Mouse (Mus musculus) lung, adult 2 months (tissue): ENCODE measurements around the gene Chst15. TPM values are rescaled to one million over a fixed set of nuclear protein-coding genes. Genes with fewer than 3 reads are reported as not detected.
A peak's percentile ranks its signal among the peaks of the same experiment; 100 is the strongest.

Source experiments
- DNase-seq: peaks from one replicate; pipeline ENCODE4 v3.0.0; 2022
- H3K4me1 ChIP-seq: fragments of 200-500 bp; 2 replicates; pipeline ENCODE4 v1.6.1; 2011; ENCODE audit warnings: low read length; ENCODE audit not compliant: control insufficient read depth, insufficient read depth
- H3K4me3 ChIP-seq: fragments of 200-500 bp; replicated peaks from 2 replicates; pipeline ENCODE3; 2011; ENCODE audit warnings: low read depth, mild to moderate bottlenecking, control low read depth, low read length; ENCODE audit errors: extremely low read depth
- CTCF ChIP-seq: fragments of 200-500 bp; IDR thresholded peaks from 2 replicates; pipeline ENCODE4 v1.5.1; 2011; ENCODE audit warnings: mild to moderate bottlenecking, low read length, control low read depth; ENCODE audit not compliant: insufficient read depth
- POLR2A ChIP-seq: fragments of 200-500 bp; IDR thresholded peaks from 2 replicates; pipeline ENCODE4 v1.6.1; 2011; ENCODE audit warnings: low read depth, mild to moderate bottlenecking, control low read depth, low read length, borderline replicate concordance; ENCODE audit errors: extremely low read depth
- WGBS: fragments of 180-500 bp; shearing (Covaris S2); methylation state at CpG from one replicate; pipeline ENCODE4 v1.1.7; 2018; 5-methylcytosine and 5-hydroxymethylcytosine counted together
- polyA plus RNA-seq: library from polyadenylated mRNA; depleted of rRNA; stranded (reverse); fragments of >200 nt; gene quantifications from 2 replicates; pipeline ENCODE4 v1.2.3, GENCODE M21; 2012; rRNA removed

Gene Chst15
- polyA plus RNA-seq = 14.1 and 14.7 TPM in 2 replicates

DNA sequence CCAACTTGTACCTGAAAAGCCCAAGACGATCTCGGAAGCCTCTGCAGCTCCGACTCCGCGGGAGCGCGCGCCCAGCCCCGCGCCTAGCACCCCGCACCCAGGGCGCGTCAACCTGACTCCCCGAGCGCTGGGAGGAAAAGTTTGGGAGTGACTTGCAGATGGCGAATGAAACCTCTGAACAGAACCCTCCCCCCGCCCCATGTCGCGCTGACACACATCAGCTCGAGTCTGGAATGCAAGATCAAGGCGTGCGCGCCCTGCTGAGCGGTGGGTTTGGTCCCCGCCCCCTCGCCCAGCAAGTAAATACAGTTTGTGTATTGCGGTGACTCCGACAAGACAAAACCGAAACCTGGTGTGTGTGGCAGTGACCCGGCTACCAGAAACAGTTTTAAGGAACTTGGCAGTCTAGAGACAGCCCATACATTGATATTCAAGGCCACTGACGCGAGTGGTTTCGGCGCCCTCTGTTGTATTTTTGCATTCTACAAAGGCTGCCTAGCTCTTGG lies at the start of gene Chst15:
TSS of gene Chst15 (minus strand) at position 193 of the 506 bp plus-strand sequence.
- no peak for TF ChIP-seq CTCF
- TF ChIP-seq POLR2A = peak; percentile 46; the same call in 1 of the 2 replicates
- Histone ChIP-seq H3K4me1 (peaks cover 13% of the 10 kb centered on the region), H3K4me3 (peak within 1 kb of the TSS; percentile 71)
- WGBS = 1% methylated on average over 34 of the region's 34 CpGs
- DNase-seq = peak; percentile 65

DNA sequence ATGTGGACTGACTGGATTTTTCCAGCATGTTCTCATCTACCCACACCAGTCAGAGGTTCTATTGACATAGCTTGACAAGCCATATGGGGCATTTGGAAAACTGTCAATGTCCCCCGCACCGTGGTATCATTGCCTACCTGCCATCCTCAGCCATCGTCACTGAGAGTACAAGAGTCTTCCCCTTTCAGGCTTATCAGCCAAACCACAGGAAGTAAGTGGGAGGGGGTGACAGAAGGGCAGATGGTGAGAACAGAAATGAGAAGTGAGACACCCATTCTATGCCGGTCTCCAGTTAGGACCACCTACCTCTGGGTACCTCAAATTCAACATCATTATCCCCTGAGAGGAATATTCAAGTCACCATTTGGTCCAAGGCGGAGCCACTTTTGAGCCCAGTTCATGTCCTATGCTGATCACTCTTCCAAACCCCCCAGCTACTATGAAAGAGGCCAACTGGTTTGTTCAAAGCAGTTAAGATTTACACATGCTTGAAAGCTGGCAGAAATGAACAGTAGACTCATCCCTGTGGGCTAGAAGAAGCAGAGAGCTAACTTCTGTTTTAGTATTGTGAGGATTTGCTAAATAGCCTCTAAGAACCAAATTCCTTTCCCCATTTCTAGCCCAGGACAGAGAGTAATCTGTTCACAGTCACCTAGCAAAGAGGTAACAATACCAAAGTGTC lies 48.8 kb upstream of the Chst15 start:
- 0 out of 2 replicates have a peak, but pooled peaks cover 2% of the 10 kb centered on the region for H3K4me1 ChIP-seq
- 64% methylated on average over 5 of the region's 5 CpGs for WGBS
- no peak overlapping the region for H3K4me3 ChIP-seq
- no peak for DNase-seq
- TF ChIP-seq POLR2A = no peak
- TF ChIP-seq CTCF = no peak

DNA sequence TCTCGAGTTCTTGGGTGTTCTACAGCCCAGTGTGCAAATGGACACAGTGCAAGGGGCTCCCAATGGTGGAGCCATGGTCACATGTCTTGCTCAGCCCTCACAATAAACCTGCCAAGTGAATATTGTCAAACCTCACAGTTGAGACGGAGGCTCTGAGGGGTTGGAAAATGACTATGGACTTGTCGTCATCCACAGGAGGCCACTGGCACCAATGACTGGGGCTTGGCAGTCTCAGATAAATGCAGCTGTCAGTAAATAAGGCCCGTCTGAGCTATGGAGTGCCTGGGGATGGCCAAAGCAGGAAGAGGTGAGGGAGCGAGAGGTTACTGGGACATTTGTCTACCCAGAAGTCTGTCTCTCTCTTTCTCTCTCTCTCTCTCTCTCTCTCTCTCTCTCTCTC lies 48.1 kb upstream of the Chst15 start:
- WGBS = 71% methylated on average over 5 of the region's 5 CpGs
- TF ChIP-seq CTCF (no peak), POLR2A (no peak)
- Histone ChIP-seq H3K4me3 (peak overlapping the region; percentile 13), H3K4me1 (0 out of 2 replicates have a peak, but pooled peaks cover 2% of the 10 kb centered on the region)
- DNase-seq = no peak

DNA sequence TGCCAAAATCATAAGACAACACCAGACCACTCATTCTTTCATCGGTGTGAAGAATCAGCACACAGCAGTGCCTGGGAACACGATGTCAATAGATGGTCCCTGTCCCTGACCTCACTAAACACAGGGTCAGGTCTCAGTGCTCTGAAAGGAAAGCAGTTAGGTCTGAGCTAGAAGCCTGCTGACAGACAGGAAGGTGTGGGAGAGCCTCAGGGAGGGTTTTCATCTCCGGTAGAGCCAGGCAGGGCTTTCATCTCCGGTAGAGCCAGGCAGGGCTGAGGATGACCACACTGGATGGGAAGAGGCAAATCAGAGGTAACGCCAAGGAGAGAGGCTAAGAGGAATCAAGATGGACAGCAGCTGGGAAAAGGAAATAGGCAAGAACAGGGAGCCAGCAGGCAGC lies 47.5 kb upstream of the Chst15 start:
- no peak for DNase-seq
- TF ChIP-seq POLR2A (no peak), CTCF (no peak)
- WGBS = 49% methylated on average over 5 of the region's 5 CpGs
- Histone ChIP-seq H3K4me3 (no peak overlapping the region), H3K4me1 (0 out of 2 replicates have a peak, but pooled peaks cover 2% of the 10 kb centered on the region)

DNA sequence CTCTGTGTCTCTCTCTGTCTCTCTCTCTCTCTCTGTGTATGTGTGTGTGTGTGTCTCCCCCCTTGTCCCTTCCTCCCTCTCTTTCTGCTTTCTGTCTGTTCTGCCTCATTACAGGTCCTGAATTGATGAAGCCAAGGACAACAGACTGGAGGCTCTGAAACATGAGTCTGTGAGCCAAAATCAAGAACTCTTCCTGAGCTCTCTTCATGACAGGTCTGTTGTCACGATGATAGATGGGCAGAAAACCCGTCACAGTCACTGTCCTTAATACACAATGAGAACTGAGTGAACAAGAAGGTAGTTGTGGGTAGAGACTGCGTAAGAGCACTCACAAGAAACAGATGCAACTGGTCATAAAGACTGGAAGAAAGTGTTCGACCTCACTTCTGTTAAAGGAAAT lies 43.3 kb upstream of the Chst15 start:
- Histone ChIP-seq H3K4me3 (no peak overlapping the region), H3K4me1 (peaks cover 5% of the 10 kb centered on the region)
- 87% methylated on average over 4 of the region's 4 CpGs for WGBS
- TF ChIP-seq CTCF (no peak), POLR2A (no peak)
- no peak for DNase-seq

DNA sequence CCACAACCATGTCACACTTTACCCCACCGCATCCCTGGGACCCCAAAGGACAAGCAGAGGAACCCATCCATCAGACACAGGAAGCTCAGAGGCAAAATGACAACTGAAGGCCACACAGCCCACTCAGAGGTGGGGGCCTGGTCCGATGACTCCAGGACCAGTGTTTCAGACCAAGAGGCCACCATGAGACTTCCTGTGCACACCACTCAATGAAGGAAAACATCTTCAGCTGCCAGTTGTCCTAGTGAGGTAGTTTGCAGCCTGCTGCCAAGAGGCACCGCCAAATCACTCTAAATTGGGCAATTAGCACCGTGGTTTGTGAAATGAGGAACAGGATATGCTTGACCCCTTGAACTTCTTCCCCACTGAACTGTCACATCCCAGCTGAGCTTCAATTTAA lies 41.7 kb upstream of the Chst15 start:
- peak; percentile 8 for DNase-seq
- no peak for TF ChIP-seq CTCF
- TF ChIP-seq POLR2A = no peak
- WGBS = 33% methylated on average over 4 of the region's 4 CpGs
- Histone ChIP-seq H3K4me1 (peaks cover 5% of the 10 kb centered on the region), H3K4me3 (no peak overlapping the region)

DNA sequence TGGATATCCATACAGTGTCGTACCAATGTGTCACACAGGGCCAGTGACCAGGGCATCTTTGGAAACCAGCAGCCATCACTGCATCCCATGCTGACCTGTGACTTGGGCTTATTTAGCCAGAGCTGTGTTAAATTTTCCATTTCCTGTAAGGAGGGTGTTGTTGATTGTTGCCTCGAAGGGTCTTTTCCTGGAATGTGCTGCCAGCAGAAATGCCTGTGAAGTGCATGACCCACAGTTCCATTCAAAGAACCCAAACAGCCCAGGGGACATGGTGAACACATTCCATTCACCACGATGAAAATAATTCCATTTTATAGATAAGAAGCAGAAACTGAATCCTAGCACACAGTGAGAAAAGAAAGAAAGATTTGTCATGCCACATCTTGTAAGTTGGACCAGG lies 41.2 kb upstream of the Chst15 start:
- no peak overlapping the region for H3K4me3 ChIP-seq
- TF ChIP-seq CTCF (no peak), POLR2A (no peak)
- peaks cover 5% of the 10 kb centered on the region for H3K4me1 ChIP-seq
- no peak for DNase-seq
- 39% methylated on average over 3 of the region's 3 CpGs for WGBS

DNA sequence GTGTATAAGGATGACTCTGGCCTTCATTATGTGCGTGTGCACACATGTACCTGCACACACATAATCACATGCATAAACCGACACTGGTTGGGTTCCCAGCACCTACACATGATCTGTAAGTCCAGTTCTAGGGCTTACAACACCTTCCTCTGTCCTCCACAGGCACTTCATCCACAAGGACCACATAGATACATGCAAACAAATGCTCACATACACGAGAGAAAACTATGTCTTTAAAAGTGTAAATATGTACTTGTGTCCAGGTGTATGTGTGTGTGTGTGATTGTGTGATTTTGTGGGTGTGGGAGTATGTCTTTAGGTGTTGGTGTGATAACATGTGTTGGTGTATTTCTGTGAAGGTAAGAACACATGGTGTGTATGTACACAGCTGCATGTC lies 40.8 kb upstream of the Chst15 start:
- 88% methylated on average over 3 of the region's 3 CpGs for WGBS
- no peak overlapping the region for H3K4me3 ChIP-seq
- no peak for DNase-seq
- TF ChIP-seq POLR2A (no peak), CTCF (no peak)
- peaks cover 5% of the 10 kb centered on the region for H3K4me1 ChIP-seq

DNA sequence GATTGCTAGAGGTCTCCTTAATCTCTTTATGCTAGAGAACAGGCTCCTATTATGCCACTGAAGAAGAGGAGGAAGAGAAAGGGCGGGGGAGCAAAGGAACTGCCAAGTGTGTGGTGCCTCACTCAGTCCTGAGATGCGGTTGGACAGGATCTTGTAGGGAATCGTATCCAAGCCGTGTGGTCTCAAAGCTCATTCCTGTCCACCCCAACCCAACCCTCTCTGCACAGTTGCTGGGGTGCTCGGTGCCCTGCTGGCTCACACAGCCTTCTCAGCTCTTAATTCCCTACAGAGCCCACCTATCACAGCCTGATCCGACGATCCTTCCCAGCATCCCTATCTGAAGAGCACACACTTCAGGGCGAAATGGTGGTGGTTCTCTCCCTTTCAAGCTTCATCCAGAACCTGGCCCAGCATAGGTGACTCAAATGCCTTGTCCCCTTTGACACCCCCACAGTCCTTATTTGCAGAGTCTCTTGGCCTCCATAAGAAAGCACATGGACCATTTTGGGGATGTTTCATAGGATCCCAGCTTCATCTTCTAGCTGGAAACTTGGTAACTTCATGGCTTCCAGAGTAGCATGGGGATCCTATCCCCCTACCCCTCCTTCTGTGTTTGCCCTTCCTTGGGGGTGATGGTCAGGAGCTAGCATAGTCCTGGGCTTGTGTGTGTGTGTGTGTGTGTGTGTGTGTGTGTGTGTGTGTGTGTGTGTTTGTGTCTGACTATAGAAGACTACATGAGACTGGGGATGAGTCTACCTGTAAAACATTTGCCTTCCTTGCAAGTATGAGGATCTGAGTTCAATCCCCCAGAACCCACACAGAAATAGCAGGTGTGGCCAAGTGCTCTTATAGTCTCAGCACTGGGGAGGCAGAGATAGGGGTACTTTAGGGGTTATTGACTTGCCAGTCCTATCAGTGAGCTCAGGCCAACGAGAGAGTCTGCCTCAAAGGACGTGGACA lies 40.1 kb upstream of the Chst15 start:
- H3K4me1 ChIP-seq = peaks cover 5% of the 10 kb centered on the region
- no peak for TF ChIP-seq CTCF
- TF ChIP-seq POLR2A = no peak
- no peak overlapping the region for H3K4me3 ChIP-seq
- WGBS = 79% methylated on average over 10 of the region's 10 CpGs
- no peak for DNase-seq
